Mouse (Mus musculus): Measurements from ENCODE around the gene Nhlrc1. TPM values are rescaled to one million over a fixed set of nuclear protein-coding genes. Genes with fewer than 3 reads are reported as not detected.
A peak's percentile ranks its signal among the peaks of the same experiment; 100 is the strongest.

The Nhlrc1 gene
- polyA plus RNA-seq, 1 experiment from 2014 or later, result 4.2 TPM

- H3K27ac ChIP-seq (ENCODE audit: poor library complexity, severe bottlenecking), result no peak within 1 kb of the TSS
- H3K4me2 ChIP-seq, result peak within 1 kb of the TSS; percentile 99
- WGBS, result under 1% methylated on average over 48 of the region's 48 CpGs
- no peaks in the 10 kb centered on the region for H3K36me3 ChIP-seq
- no peaks in the 10 kb centered on the region for H3K27me3 ChIP-seq (replicated peaks)
- ATAC-seq (ENCODE audit: insufficient number of reproducible peaks, low FRiP score), result peak; percentile 98
- H3K4me3 ChIP-seq, result peak within 1 kb of the TSS; percentile 85
- peaks cover 10% of the 10 kb centered on the region for H3K4me1 ChIP-seq (replicated peaks)
- H3K9me3 ChIP-seq (replicated peaks), result no peaks in the 10 kb centered on the region
- H3K9ac ChIP-seq, result peak within 1 kb of the TSS; percentile 80
Measured at GRCm38 (mm10) chr13:47043030-47043680, 28.5 kb upstream of the Nhlrc1 start, which contains the start of gene Kdm1b. Kdm1b (plus strand) TSS chr13:47043499.

DNA sequence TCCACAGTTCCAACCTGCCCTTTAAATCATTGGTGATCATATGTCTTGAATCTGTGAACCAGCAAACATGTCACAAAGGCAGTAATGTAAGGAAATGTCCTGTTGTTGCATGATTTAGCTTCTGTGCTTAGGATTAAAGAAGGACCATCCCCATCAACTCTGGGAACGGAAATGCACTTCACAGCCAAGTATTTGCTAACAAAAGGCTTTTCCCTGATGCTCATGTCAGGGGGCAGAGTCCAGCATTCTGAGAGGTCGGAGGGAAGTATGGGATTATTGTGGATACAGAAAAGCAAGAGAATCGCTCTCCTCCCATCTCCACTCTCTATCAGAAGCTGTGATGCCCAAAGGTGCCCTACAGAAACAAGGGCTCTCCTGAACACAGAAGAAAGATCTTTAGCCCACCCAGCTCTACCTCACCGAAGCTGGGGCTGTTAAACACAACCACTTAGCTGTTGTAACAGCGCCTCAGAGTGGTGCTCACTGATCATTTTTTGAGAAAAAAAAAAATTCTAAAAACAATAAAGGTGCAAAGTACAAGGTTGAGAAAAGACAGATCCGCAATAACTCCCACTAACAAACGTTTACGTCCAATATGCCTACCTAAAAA is 27.5 kb upstream of the Nhlrc1 start:
- peak overlapping the region; percentile 99 for H3K4me2 ChIP-seq
- H3K36me3 ChIP-seq, result no peaks in the 10 kb centered on the region
- H3K27me3 ChIP-seq (replicated peaks), result no peaks in the 10 kb centered on the region
- H3K4me1 ChIP-seq (replicated peaks), result peaks cover 10% of the 10 kb centered on the region
- no peak overlapping the region for H3K27ac ChIP-seq (ENCODE audit: poor library complexity, severe bottlenecking)
- no peak overlapping the region for H3K4me3 ChIP-seq
- no peak for ATAC-seq (ENCODE audit: insufficient number of reproducible peaks, low FRiP score)
- no peak overlapping the region for H3K9ac ChIP-seq
- WGBS, result 54% methylated on average over 8 of the region's 8 CpGs
- H3K9me3 ChIP-seq (replicated peaks), result no peaks in the 10 kb centered on the region

- H3K4me2 ChIP-seq, result no peak overlapping the region
- WGBS, result 89% methylated on average over 5 of the region's 5 CpGs
- no peaks in the 10 kb centered on the region for H3K27me3 ChIP-seq (replicated peaks)
- peaks cover 10% of the 10 kb centered on the region for H3K4me1 ChIP-seq (replicated peaks)
- no peak overlapping the region for H3K4me3 ChIP-seq
- no peaks in the 10 kb centered on the region for H3K36me3 ChIP-seq
- no peak overlapping the region for H3K27ac ChIP-seq (ENCODE audit: poor library complexity, severe bottlenecking)
- no peak for ATAC-seq (ENCODE audit: insufficient number of reproducible peaks, low FRiP score)
- no peak overlapping the region for H3K9ac ChIP-seq
- H3K9me3 ChIP-seq (replicated peaks), result no peaks in the 10 kb centered on the region
Measured at GRCm38 (mm10) chr13:47040061-47040460, 25.4 kb upstream of the Nhlrc1 start.

- ATAC-seq (ENCODE audit: insufficient number of reproducible peaks, low FRiP score), result no peak
- no peaks in the 10 kb centered on the region for H3K9me3 ChIP-seq (replicated peaks)
- H3K27ac ChIP-seq (ENCODE audit: poor library complexity, severe bottlenecking), result no peak overlapping the region
- H3K4me3 ChIP-seq, result no peak overlapping the region
- H3K36me3 ChIP-seq, result no peaks in the 10 kb centered on the region
- no peak overlapping the region for H3K4me2 ChIP-seq
- H3K27me3 ChIP-seq (replicated peaks), result no peaks in the 10 kb centered on the region
- WGBS, result 81% methylated on average over 6 of the region's 6 CpGs
- peaks cover 7% of the 10 kb centered on the region for H3K4me1 ChIP-seq (replicated peaks)
- H3K9ac ChIP-seq, result no peak overlapping the region
Measured at GRCm38 (mm10) chr13:47037946-47038345, 23.3 kb upstream of the Nhlrc1 start.

GRCm38 (mm10) chr13:47033602-47034001 is 19.0 kb upstream of the Nhlrc1 start:
- Histone ChIP-seq H3K27ac (ENCODE audit: poor library complexity, severe bottlenecking) (no peak overlapping the region), H3K36me3 (no peaks in the 10 kb centered on the region), H3K9ac (no peak overlapping the region), H3K4me2 (no peak overlapping the region), H3K27me3 (replicated peaks) (no peaks in the 10 kb centered on the region), H3K4me3 (no peak overlapping the region), H3K9me3 (replicated peaks) (no peaks in the 10 kb centered on the region), H3K4me1 (replicated peaks) (peaks cover 10% of the 10 kb centered on the region)
- ATAC-seq (ENCODE audit: insufficient number of reproducible peaks, low FRiP score), result no peak
- WGBS, result 85% methylated on average over 4 of the region's 4 CpGs

- WGBS, result 85% methylated on average over 17 of the region's 17 CpGs
- Histone ChIP-seq H3K9me3 (replicated peaks) (no peaks in the 10 kb centered on the region), H3K4me2 (no peak overlapping the region), H3K4me3 (no peak overlapping the region), H3K27me3 (replicated peaks) (no peaks in the 10 kb centered on the region), H3K27ac (ENCODE audit: poor library complexity, severe bottlenecking) (no peak overlapping the region), H3K4me1 (replicated peaks) (peaks cover 10% of the 10 kb centered on the region), H3K36me3 (peaks cover 3% of the 10 kb centered on the region; the same call in 1 of the 2 replicates), H3K9ac (no peak overlapping the region)
- ATAC-seq (ENCODE audit: insufficient number of reproducible peaks, low FRiP score), result no peak
Measured at GRCm38 (mm10) chr13:47030376-47031107, 15.9 kb upstream of the Nhlrc1 start.

DNA sequence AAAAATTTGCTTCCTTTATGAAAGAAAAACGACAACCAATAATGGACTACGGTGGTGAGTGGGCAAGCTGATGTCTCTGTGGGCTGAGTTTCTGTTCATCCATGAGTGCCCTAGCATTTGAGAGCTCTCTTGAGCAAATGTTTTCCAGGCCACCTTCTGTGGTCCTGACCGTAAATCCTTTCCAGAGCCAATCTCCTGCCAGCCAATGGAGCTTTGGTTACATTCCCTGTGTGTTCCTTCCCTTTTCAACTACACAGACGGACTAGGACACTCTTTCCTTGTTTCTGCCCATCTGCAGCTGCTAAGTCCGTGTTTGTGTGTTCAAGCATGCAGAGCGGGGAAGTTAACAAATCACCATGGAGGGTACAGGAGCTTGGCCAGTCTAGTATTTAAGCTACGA is 6.1 kb upstream of the Nhlrc1 start:
- Histone ChIP-seq H3K27ac (ENCODE audit: poor library complexity, severe bottlenecking) (no peak overlapping the region), H3K27me3 (replicated peaks) (no peaks in the 10 kb centered on the region), H3K4me2 (no peak overlapping the region), H3K4me1 (replicated peaks) (no peaks in the 10 kb centered on the region), H3K9me3 (replicated peaks) (no peaks in the 10 kb centered on the region), H3K36me3 (no peaks in the 10 kb centered on the region), H3K4me3 (no peak overlapping the region), H3K9ac (no peak overlapping the region)
- no peak for ATAC-seq (ENCODE audit: insufficient number of reproducible peaks, low FRiP score)
- WGBS, result 82% methylated on average over 7 of the region's 7 CpGs

GRCm38 (mm10) chr13:47019774-47020173 is 5.1 kb upstream of the Nhlrc1 start:
- Histone ChIP-seq H3K9ac (no peak overlapping the region), H3K9me3 (replicated peaks) (no peaks in the 10 kb centered on the region), H3K27ac (ENCODE audit: poor library complexity, severe bottlenecking) (no peak overlapping the region), H3K36me3 (no peaks in the 10 kb centered on the region), H3K4me3 (no peak overlapping the region), H3K4me1 (replicated peaks) (0 out of 2 replicates have a peak, but pooled peaks cover under 1% of the 10 kb centered on the region), H3K27me3 (replicated peaks) (no peaks in the 10 kb centered on the region), H3K4me2 (no peak overlapping the region)
- ATAC-seq (ENCODE audit: insufficient number of reproducible peaks, low FRiP score), result no peak
- WGBS, result 83% methylated on average over 7 of the region's 7 CpGs

DNA sequence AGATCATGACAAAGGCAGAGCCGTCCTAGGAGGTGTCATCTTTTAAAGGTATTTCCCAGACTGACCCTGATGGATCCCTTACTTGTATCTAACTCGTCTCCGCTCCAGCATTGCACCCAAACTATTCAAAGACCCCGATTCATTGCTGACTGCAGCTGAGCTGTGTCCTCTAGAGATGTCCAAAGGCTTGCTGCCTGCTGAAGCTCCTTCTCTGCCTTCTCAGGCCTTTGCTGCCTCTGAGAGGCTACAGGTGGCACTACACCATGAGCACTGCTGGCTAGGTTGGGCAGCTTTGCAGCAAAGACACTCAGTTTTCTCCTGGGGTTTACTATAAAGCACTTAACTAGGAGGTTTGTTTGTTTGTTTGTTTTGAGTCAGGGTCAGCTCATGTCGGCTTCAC is 2.6 kb upstream of the Nhlrc1 start:
- no peak for ATAC-seq (ENCODE audit: insufficient number of reproducible peaks, low FRiP score)
- 34% methylated on average over 5 of the region's 5 CpGs for WGBS
- Histone ChIP-seq H3K27ac (ENCODE audit: poor library complexity, severe bottlenecking) (no peak overlapping the region), H3K4me3 (no peak overlapping the region), H3K27me3 (replicated peaks) (no peaks in the 10 kb centered on the region), H3K9ac (no peak overlapping the region), H3K9me3 (replicated peaks) (no peaks in the 10 kb centered on the region), H3K4me2 (no peak overlapping the region), H3K36me3 (no peaks in the 10 kb centered on the region), H3K4me1 (replicated peaks) (peaks cover 12% of the 10 kb centered on the region)

- no peak for ATAC-seq (ENCODE audit: insufficient number of reproducible peaks, low FRiP score)
- Histone ChIP-seq H3K27ac (ENCODE audit: poor library complexity, severe bottlenecking) (no peak overlapping the region), H3K4me1 (replicated peaks) (peaks cover 12% of the 10 kb centered on the region), H3K4me3 (peak overlapping the region; percentile 62; the same call in 1 of the 2 replicates), H3K9me3 (replicated peaks) (peaks cover 8% of the 10 kb centered on the region), H3K9ac (no peak overlapping the region), H3K36me3 (peaks cover 4% of the 10 kb centered on the region; the same call in 1 of the 2 replicates), H3K27me3 (replicated peaks) (no peaks in the 10 kb centered on the region), H3K4me2 (peak overlapping the region; percentile 98)
- WGBS, result 64% methylated on average over 5 of the region's 5 CpGs
Measured at GRCm38 (mm10) chr13:47015195-47015501, 498 bp upstream of the Nhlrc1 start.

DNA sequence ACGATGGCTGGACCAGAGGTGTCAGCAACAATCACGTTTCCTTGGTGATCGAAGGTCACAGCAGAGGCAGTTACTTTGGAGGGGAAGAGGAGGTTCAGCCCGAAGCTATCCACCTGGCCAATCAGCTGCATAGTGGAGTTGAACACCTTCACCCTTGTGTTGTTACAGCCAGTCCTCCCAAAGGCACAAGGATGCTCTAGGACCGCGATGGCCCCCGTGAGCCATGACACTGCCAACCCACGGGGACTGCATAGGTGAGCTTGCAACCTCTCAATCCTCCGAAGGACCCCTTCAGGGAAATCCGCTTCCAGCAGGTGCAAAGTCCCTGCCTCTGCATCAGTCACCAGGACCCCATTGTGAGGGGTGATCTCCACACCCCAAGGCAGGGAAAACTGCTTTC is 910 bp downstream of the Nhlrc1 start:
- Histone ChIP-seq H3K4me1 (replicated peaks) (peaks cover 12% of the 10 kb centered on the region), H3K27ac (ENCODE audit: poor library complexity, severe bottlenecking) (no peak overlapping the region), H3K9ac (no peak overlapping the region), H3K4me3 (peak overlapping the region; percentile 62), H3K4me2 (peak overlapping the region; percentile 98), H3K36me3 (peaks cover 4% of the 10 kb centered on the region; the same call in 1 of the 2 replicates), H3K9me3 (replicated peaks) (peaks cover 19% of the 10 kb centered on the region), H3K27me3 (replicated peaks) (no peaks in the 10 kb centered on the region)
- WGBS, result 58% methylated on average over 10 of the region's 10 CpGs
- 0 out of 2 replicates have a peak, but pooled peaks have one; percentile 5 for ATAC-seq (ENCODE audit: insufficient number of reproducible peaks, low FRiP score)

All from heart, embryonic 12.5 days (tissue).